Mouse (Mus musculus): Measurements from ENCODE around the gene Zfp593. TPM values are rescaled to one million over a fixed set of nuclear protein-coding genes. Genes with fewer than 3 reads are reported as not detected.
A peak's percentile ranks its signal among the peaks of the same experiment; 100 is the strongest.

Zfp593 gene
- 19.4 and 22.9 TPM in 2 replicates for polyA plus RNA-seq (2016; fragmentation: Nextera tagmentation; extraction: Ambion mirVana)

- Histone ChIP-seq H3K9me3 (replicated peaks) (no peaks in the 10 kb centered on the region), H3K4me3 (peak within 1 kb of the TSS; percentile 88), H3K27me3 (ENCODE audit: low read depth, poor library complexity, severe bottlenecking) (peaks cover 43% of the 10 kb centered on the region), H3K36me3 (peaks cover 15% of the 10 kb centered on the region), H3K27ac (replicated peaks) (peak within 1 kb of the TSS; percentile 84), H3K4me1 (peaks cover 58% of the 10 kb centered on the region)
- peak; percentile 94 for DNase-seq (ENCODE audit: low spot score)
- under 1% methylated on average over 60 of the region's 60 CpGs for WGBS
Observed at GRCm38 (mm10) chr4:134245148-134245843, at the start of gene Zfp593. Gene Zfp593, minus strand, starts transcription at chr4:134245592.

- Histone ChIP-seq H3K36me3 (no peaks in the 10 kb centered on the region), H3K4me1 (peaks cover 5% of the 10 kb centered on the region), H3K9me3 (replicated peaks) (0 out of 2 replicates have a peak, but pooled peaks cover 4% of the 10 kb centered on the region), H3K4me3 (no peak overlapping the region), H3K27me3 (ENCODE audit: low read depth, poor library complexity, severe bottlenecking) (peaks cover 9% of the 10 kb centered on the region; the same call in 1 of the 2 replicates), H3K27ac (replicated peaks) (no peak overlapping the region)
- 72% methylated on average over 9 of the region's 9 CpGs for WGBS
- no peak for DNase-seq (ENCODE audit: low spot score)
Observed at GRCm38 (mm10) chr4:134293692-134294163, 48.3 kb upstream of the Zfp593 start.

- peaks cover 9% of the 10 kb centered on the region; the same call in 1 of the 2 replicates for H3K27me3 ChIP-seq (ENCODE audit: low read depth, poor library complexity, severe bottlenecking)
- H3K27ac ChIP-seq (replicated peaks) = no peak overlapping the region
- DNase-seq (ENCODE audit: low spot score) = no peak
- H3K36me3 ChIP-seq = no peaks in the 10 kb centered on the region
- H3K9me3 ChIP-seq (replicated peaks) = 0 out of 2 replicates have a peak, but pooled peaks cover 4% of the 10 kb centered on the region
- no peak overlapping the region for H3K4me3 ChIP-seq
- WGBS = 73% methylated on average over 18 of the region's 18 CpGs
- peaks cover 10% of the 10 kb centered on the region for H3K4me1 ChIP-seq
Observed at GRCm38 (mm10) chr4:134293061-134293691, 47.8 kb upstream of the Zfp593 start.

DNA sequence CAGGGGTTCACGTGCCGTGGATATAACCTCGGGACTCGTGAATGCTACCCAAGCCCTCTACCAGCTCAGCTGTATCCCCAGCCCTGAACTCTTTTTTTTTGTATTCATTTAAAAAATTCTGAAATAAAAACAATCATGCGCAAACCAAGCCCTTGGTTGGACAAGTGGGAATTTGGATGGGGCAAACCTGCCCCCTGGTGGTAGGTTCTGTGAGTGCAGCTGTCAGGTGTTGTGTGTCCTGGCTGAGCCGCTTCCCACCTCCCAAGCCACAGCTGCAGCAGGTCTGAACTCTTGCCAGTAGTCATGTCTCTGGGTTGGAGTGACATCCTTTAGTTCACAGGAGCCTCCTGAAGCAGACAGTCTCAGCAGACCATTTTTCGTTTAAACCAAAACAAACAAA is 46.7 kb upstream of the Zfp593 start:
- H3K9me3 ChIP-seq (replicated peaks) = 0 out of 2 replicates have a peak, but pooled peaks cover 4% of the 10 kb centered on the region
- H3K4me3 ChIP-seq = no peak overlapping the region
- 22% methylated on average over 7 of the region's 7 CpGs for WGBS
- peaks cover 9% of the 10 kb centered on the region; the same call in 1 of the 2 replicates for H3K27me3 ChIP-seq (ENCODE audit: low read depth, poor library complexity, severe bottlenecking)
- no peaks in the 10 kb centered on the region for H3K36me3 ChIP-seq
- peak; percentile 81 for DNase-seq (ENCODE audit: low spot score)
- no peak overlapping the region for H3K27ac ChIP-seq (replicated peaks)
- H3K4me1 ChIP-seq = peaks cover 17% of the 10 kb centered on the region

DNA sequence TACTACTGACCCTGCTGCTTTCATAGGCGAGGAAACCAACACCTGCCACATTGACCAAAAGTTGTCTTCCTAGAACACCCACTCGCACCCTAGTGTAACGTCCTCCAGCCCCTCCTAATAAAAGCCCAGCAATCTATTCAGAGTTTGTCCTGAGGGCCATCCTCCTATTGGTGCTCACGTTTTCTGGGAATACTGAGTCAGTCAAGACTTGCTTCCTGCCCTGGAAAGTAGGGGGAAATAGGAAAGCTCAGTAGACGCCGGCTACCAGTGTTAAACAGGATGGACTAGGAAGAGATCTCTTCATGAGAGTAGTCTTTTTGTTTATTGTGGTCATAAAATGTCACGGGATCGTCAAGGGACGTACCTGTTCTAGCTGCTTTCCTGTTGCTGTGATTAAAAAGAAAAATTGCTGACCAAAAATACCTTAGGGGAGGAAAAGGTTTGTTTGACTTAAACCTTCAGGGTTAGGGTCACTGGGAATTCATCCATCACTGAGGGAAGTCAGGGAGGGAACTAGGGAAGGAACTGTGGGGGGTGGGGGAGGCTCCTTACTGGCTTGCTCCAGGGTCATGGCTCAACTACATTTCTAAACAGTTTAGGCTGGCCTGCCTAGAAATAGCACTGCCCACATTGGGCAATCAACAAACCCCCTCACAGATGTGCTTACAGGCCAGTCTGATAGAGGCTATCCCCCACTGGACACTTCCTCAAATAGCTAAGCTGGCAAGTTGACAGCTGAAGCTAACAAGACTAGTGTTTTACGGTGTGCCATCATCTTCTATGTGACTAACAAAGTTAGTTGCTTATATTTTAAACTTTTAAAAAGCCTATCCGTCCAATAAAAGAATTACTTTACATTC is 43.2 kb upstream of the Zfp593 start:
- 57% methylated on average over 11 of the region's 11 CpGs for WGBS
- H3K4me1 ChIP-seq = peaks cover 29% of the 10 kb centered on the region
- no peaks in the 10 kb centered on the region for H3K9me3 ChIP-seq (replicated peaks)
- H3K4me3 ChIP-seq = peak overlapping the region; percentile 95
- DNase-seq (ENCODE audit: low spot score) = no peak
- H3K27ac ChIP-seq (replicated peaks) = peak overlapping the region; percentile 100
- peaks cover 14% of the 10 kb centered on the region for H3K36me3 ChIP-seq
- peaks cover 9% of the 10 kb centered on the region; the same call in 1 of the 2 replicates for H3K27me3 ChIP-seq (ENCODE audit: low read depth, poor library complexity, severe bottlenecking)

DNA sequence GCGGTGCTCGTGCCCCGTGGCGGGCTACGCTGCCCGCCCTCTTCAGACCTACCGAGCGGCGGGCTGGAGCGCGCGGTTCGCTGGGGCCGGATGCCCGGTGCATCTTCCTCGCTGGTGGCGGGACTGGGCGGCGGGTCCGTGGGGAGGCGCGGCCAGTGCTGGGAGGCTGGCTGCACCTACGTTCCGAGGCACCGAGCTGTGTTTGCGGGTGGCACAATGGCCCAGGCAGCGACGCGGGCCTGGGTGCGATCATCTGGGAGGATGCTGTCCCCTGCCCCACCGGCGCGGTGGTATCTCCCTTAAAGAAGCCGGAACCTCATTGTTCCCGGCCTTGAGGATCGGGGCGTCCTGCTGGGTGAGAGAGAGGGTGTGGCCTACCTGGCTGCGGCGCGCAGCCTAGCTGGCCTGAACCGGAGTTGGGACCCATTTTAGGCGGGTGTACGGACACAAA is 42.2 kb upstream of the Zfp593 start, which contains the start of gene Pdik1l:
Pdik1l (minus strand) TSS at position 321 of the 451 bp plus-strand sequence.
- peak within 1 kb of the TSS; percentile 95 for H3K4me3 ChIP-seq
- H3K36me3 ChIP-seq = peaks cover 25% of the 10 kb centered on the region
- no peaks in the 10 kb centered on the region for H3K27me3 ChIP-seq (ENCODE audit: low read depth, poor library complexity, severe bottlenecking)
- peak within 1 kb of the TSS; percentile 100 for H3K27ac ChIP-seq (replicated peaks)
- H3K4me1 ChIP-seq = peaks cover 29% of the 10 kb centered on the region
- under 1% methylated on average over 35 of the region's 43 CpGs for WGBS
- DNase-seq (ENCODE audit: low spot score) = peak; percentile 86
- no peaks in the 10 kb centered on the region for H3K9me3 ChIP-seq (replicated peaks)

GRCm38 (mm10) chr4:134287168-134287564 is 41.8 kb upstream of the Zfp593 start:
- Histone ChIP-seq H3K27ac (replicated peaks) (peak overlapping the region; percentile 100), H3K9me3 (replicated peaks) (no peaks in the 10 kb centered on the region), H3K36me3 (peaks cover 29% of the 10 kb centered on the region), H3K4me3 (peak overlapping the region; percentile 95), H3K27me3 (ENCODE audit: low read depth, poor library complexity, severe bottlenecking) (no peaks in the 10 kb centered on the region), H3K4me1 (peaks cover 29% of the 10 kb centered on the region)
- under 1% methylated on average over 59 of the region's 59 CpGs for WGBS
- DNase-seq (ENCODE audit: low spot score) = peak; percentile 96

DNA sequence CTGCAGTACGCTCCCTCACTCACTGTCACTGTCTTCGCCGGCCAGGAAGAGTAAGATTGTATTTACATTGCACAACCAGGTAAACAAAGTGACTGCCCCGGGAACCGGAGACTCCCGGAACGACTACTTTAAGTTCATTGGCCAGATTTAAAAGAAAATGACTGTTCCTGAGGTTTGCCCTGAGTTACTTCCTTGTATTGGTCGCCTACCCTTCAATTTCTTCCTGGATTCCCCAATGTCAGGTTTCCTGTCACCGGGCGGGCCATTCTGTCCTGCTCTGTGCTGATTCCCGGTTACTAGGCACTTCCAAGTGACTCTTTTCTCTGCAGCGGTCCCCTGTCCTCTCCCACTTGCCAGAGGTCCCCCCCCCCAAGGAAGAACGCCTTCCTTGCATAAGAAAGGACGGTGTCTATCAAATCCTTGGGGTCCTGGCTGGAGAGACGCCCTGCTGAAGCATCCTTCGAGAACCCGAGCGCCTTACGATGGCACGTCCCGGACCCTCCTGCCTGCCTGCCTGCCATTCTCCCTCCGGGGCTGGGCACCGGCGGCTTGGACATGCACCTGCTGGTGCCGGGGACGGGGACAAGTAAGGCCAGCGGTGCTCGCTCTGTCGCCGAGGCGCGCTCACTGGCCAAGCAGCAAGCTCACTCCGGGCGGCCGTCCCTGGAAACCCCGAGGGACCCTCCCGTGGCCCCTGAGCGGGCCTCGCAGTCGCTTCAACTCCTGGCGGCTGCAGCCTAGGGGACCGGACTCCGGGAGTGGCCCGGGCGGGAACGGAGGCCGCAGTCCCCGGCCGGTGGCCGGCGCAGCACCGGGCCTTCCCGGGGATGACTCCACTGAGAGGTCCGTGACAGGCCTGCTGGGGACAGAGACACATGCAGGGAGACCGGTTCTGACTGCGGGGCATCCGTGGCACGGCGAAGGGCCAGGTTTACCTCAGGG is 41.1 kb upstream of the Zfp593 start:
- Histone ChIP-seq H3K4me3 (peak overlapping the region; percentile 95), H3K9me3 (replicated peaks) (no peaks in the 10 kb centered on the region), H3K36me3 (peaks cover 36% of the 10 kb centered on the region), H3K27me3 (ENCODE audit: low read depth, poor library complexity, severe bottlenecking) (no peaks in the 10 kb centered on the region), H3K4me1 (peaks cover 29% of the 10 kb centered on the region), H3K27ac (replicated peaks) (peak overlapping the region; percentile 100)
- no peak for DNase-seq (ENCODE audit: low spot score)
- 4% methylated on average over 59 of the region's 59 CpGs for WGBS

- Histone ChIP-seq H3K4me1 (peaks cover 29% of the 10 kb centered on the region), H3K9me3 (replicated peaks) (no peaks in the 10 kb centered on the region), H3K27ac (replicated peaks) (no peak overlapping the region), H3K4me3 (no peak overlapping the region), H3K36me3 (peaks cover 51% of the 10 kb centered on the region), H3K27me3 (ENCODE audit: low read depth, poor library complexity, severe bottlenecking) (no peaks in the 10 kb centered on the region)
- whole genome bisulfite sequencing = 90% methylated on average over 2 of the region's 2 CpGs
- DNase-seq (ENCODE audit: low spot score) = no peak
Observed at GRCm38 (mm10) chr4:134284942-134285341, 39.5 kb upstream of the Zfp593 start.

DNA sequence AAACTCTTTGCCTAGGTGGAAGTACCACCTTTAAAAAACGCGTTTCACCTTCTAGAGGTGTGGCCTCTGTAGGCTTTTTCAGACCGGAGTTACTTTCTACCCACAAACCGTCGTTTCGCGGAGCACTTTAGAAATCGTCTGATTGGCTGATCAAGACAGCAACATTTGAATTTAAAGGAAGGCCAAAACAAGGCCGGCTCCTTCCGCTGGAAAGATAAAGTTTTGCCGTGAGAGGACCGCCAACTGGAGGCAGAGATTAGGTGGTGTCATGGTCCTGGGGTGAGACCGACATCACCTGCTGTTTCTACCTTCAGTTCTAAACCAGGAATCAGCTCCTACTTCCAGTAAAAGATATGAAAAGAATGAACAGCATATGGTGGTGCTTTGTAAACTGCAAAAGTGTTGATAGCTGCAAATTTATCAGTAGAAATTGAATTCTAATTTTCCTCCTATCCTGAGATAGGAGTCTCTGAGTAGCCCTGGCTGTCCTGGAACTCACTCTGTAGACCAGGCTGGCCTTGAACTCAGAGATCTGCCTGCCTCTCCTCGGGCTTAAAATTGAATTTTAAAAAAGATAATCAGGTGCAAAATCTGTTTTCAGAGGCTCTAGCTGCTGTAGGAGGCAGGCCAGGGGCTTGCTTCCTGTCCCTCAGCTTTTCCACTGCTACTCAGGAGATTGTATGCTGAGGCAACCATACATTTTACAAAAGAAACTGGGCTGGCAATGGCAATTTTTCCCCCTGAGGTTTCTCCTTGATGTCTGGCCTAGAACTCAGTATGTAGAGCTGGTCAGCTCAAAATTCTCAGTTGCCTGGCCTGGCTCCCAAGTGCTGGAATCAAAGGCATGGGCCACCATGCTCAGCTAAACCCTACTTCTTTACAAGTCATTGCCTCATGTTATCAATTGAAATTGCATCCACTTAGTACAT is 28.3 kb upstream of the Zfp593 start:
- 5% methylated on average over 14 of the region's 14 CpGs for WGBS
- H3K27ac ChIP-seq (replicated peaks) = no peak overlapping the region; the same call in 1 of the 2 replicates
- no peaks in the 10 kb centered on the region for H3K9me3 ChIP-seq (replicated peaks)
- DNase-seq (ENCODE audit: low spot score) = no peak
- H3K4me1 ChIP-seq = peaks cover 15% of the 10 kb centered on the region
- peaks cover 33% of the 10 kb centered on the region for H3K36me3 ChIP-seq
- H3K4me3 ChIP-seq = peak overlapping the region; percentile 19
- no peaks in the 10 kb centered on the region for H3K27me3 ChIP-seq (ENCODE audit: low read depth, poor library complexity, severe bottlenecking)
